Mouse (Mus musculus) megakaryocyte, embryonic 14.5 days (primary cell): ENCODE measurements around the gene Gm973. TPM values are rescaled to one million over a fixed set of nuclear protein-coding genes. Genes with fewer than 3 reads are reported as not detected.

ENCODE experiments used
- H3K27me3 ChIP-seq: replicated peaks from 2 replicates; pipeline ENCODE3; 2012; ENCODE audit warnings: inconsistent platforms
- H3K36me3 ChIP-seq: replicated peaks from 2 replicates; pipeline ENCODE3; 2012; ENCODE audit warnings: low read length, inconsistent platforms, mixed read lengths
- H3K4me1 ChIP-seq: 2 replicates; pipeline ENCODE4 v1.6.1; 2012; ENCODE audit warnings: inconsistent platforms
- H3K4me3 ChIP-seq: replicated peaks from 2 replicates; pipeline ENCODE3; 2012; ENCODE audit warnings: moderate library complexity, mild to moderate bottlenecking, inconsistent platforms
- H3K9me3 ChIP-seq: 2 replicates; pipeline ENCODE4 v1.6.1; 2012; ENCODE audit warnings: inconsistent platforms
- FLI1 ChIP-seq: IDR thresholded peaks from 2 replicates; pipeline ENCODE4 v1.6.1; 2012; ENCODE audit warnings: low read length, inconsistent platforms, mixed read lengths
- GATA1 ChIP-seq: IDR thresholded peaks from 3 replicates; pipeline ENCODE4 v1.6.1; 2012; ENCODE audit warnings: mixed read lengths, low read length, inconsistent platforms, borderline replicate concordance
- polyA plus RNA-seq: library from polyadenylated mRNA; stranded (reverse); fragments of >175 nt; gene quantifications from 2 replicates; pipeline ENCODE4 v1.2.3, GENCODE M21; 2012; ENCODE audit warnings: low replicate concordance; ENCODE audit not compliant: insufficient read depth

Gm973 gene
- polyA plus RNA-seq, 1 experiment, result not detected

DNA sequence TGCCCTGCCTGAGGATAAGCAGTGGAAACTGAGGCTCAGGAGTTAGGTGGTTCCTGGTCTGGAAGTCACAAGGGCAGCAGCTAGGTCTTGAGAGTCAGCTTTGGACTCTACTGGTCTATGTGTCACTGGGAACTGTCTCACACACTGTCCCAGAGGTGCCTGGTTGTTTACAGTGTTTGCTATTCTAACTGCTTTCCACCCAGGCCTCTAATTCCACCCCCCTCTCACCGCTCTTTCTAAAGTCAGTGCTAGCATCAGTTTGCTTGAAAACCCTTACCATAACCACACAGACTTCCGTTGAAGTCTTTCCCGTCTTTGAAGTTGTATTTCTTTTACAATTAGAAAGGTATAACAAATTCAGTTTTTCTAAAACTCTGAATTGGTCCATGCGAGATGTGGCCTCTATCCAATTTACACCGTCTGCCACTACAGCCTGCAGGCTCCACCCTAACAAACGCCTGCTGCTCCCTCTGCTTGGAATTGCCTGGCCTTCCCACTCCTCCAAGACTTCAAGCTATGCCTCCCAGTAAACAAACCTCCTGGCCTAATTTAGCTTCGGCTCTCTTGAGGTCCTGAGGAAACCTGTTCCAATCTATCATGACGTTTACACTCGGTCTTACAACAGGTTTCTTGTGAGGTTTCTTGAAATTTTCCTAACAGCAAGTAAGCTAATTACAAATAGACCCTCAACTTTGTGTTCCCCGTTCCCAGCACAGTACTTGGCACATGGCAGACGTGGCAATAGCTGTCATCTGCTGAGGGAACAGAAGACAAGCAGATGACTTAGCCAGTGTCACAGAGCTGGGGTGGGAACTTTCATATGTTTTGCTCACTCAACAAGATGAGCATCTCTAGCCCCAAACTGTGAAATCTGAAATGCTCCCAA is 86.7 kb downstream of the Gm973 start:
- Histone ChIP-seq H3K4me1 (no peaks in the 10 kb centered on the region), H3K27me3 (peaks cover 14% of the 10 kb centered on the region), H3K36me3 (no peaks in the 10 kb centered on the region), H3K4me3 (no peak overlapping the region), H3K9me3 (no peaks in the 10 kb centered on the region)
- TF ChIP-seq GATA1, result no peak
- TF ChIP-seq FLI1, result no peak

DNA sequence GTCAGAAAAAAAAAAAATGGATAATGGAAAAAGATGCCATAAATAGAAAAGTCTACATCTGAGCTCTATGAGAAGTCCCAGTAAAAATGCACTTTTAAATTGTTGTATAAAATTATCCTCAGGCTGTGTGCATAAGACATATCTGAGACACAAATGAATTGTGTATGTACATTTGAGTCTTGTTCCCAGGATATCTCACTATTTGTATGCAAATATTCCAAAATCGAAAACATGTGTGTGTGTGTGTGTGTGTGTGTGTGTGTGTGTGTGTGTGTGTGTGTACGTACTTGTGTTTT is 87.3 kb downstream of the Gm973 start:
- TF ChIP-seq GATA1 (no peak), FLI1 (no peak)
- H3K36me3 ChIP-seq, result no peaks in the 10 kb centered on the region

DNA sequence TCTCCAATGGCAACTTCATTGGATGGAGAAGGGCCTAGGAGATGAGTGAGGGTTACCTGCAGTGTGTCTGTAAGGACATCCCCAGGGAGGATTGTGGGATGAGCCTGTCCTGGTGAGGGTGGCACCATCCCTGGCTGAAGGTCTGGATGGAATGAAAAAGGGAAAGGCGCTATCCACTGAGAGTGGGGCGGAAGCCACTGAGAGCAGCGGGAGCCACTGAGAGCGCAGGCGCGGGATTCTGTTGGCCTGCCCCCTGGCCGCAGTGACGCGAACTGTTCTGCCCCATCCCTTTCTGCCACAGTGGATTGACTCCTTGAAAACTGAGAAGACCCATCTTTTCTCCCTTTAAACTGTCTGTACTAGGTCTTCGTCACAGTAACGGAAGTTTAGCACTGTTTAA is 87.8 kb downstream of the Gm973 start:
- Histone ChIP-seq H3K4me3 (no peak overlapping the region), H3K9me3 (no peaks in the 10 kb centered on the region), H3K36me3 (no peaks in the 10 kb centered on the region), H3K27me3 (peaks cover 13% of the 10 kb centered on the region), H3K4me1 (peaks cover 2% of the 10 kb centered on the region; the same call in 1 of the 2 replicates)
- no peak for TF ChIP-seq FLI1
- TF ChIP-seq GATA1, result no peak

More for the DNA sequence above, 87.3 kb downstream of the Gm973 start:
- Histone ChIP-seq H3K27me3 (peaks cover 13% of the 10 kb centered on the region), H3K9me3 (no peaks in the 10 kb centered on the region), H3K4me3 (no peak overlapping the region), H3K4me1 (no peaks in the 10 kb centered on the region; the same call in 1 of the 2 replicates)

DNA sequence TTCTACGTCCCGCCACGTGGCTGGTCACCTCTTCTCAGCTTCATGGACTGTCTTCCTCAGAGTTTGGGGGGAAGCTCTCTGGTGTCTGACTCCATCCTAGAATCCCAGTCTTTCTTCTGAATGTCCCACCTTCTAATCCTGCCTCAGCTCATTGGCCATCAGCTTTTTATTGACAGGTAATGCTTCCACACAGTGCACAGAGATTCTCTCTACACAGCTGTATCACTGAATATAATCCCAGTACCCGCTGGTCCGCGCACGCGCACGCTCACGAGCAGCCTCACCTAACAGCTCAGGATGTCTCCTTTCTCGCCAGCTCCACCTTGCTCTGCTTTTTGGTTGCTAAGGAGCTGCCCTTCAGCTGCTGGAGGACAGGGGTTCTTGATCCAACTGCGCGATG is 90.4 kb downstream of the Gm973 start:
- H3K9me3 ChIP-seq, result peaks cover 3% of the 10 kb centered on the region; the same call in 1 of the 2 replicates
- H3K36me3 ChIP-seq, result no peaks in the 10 kb centered on the region
- no peak for TF ChIP-seq FLI1
- TF ChIP-seq GATA1, result no peak
- no peak overlapping the region for H3K4me3 ChIP-seq
- peaks cover 10% of the 10 kb centered on the region for H3K27me3 ChIP-seq
- H3K4me1 ChIP-seq, result peaks cover 4% of the 10 kb centered on the region; the same call in 1 of the 2 replicates

GRCm38 (mm10) chr1:59607071-59607470 is 91.0 kb downstream of the Gm973 start:
- H3K27me3 ChIP-seq, result peaks cover 10% of the 10 kb centered on the region
- no peaks in the 10 kb centered on the region for H3K36me3 ChIP-seq
- H3K4me1 ChIP-seq, result peaks cover 4% of the 10 kb centered on the region; the same call in 1 of the 2 replicates
- TF ChIP-seq FLI1, result no peak
- TF ChIP-seq GATA1, result no peak
- peaks cover 3% of the 10 kb centered on the region; the same call in 1 of the 2 replicates for H3K9me3 ChIP-seq
- H3K4me3 ChIP-seq, result no peak overlapping the region

GRCm38 (mm10) chr1:59608125-59608762 is 92.2 kb downstream of the Gm973 start:
- H3K4me1 ChIP-seq, result peaks cover 4% of the 10 kb centered on the region; the same call in 1 of the 2 replicates
- peaks cover 5% of the 10 kb centered on the region for H3K27me3 ChIP-seq
- no peak for TF ChIP-seq GATA1
- no peak for TF ChIP-seq FLI1
- peak overlapping the region; percentile 62 for H3K4me3 ChIP-seq
- H3K9me3 ChIP-seq, result peaks cover 3% of the 10 kb centered on the region; the same call in 1 of the 2 replicates
- H3K36me3 ChIP-seq, result no peaks in the 10 kb centered on the region

DNA sequence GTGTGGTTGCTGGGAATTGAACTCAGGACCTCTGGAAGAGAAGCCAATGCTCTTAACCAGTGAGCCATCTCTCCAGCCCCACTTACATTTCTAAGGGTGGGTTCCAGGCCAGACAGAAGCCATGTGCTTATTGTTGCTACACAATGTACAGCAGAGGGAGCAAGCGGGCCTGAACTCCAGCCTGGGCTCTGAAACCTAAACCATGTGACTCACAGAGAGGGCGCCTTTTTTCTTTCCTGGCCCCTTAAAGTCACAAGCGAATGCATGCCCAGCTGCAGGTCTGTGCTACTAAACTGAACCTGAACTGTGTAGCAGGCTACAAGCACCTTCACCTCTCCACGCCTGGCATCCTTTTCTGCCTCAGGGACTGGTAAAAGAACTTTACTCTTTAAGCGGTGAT is 92.9 kb downstream of the Gm973 start:
- Histone ChIP-seq H3K36me3 (no peaks in the 10 kb centered on the region), H3K9me3 (peaks cover 3% of the 10 kb centered on the region; the same call in 1 of the 2 replicates), H3K4me1 (peaks cover 4% of the 10 kb centered on the region; the same call in 1 of the 2 replicates), H3K4me3 (no peak overlapping the region), H3K27me3 (peaks cover 3% of the 10 kb centered on the region)
- no peak for TF ChIP-seq FLI1
- TF ChIP-seq GATA1, result no peak

DNA sequence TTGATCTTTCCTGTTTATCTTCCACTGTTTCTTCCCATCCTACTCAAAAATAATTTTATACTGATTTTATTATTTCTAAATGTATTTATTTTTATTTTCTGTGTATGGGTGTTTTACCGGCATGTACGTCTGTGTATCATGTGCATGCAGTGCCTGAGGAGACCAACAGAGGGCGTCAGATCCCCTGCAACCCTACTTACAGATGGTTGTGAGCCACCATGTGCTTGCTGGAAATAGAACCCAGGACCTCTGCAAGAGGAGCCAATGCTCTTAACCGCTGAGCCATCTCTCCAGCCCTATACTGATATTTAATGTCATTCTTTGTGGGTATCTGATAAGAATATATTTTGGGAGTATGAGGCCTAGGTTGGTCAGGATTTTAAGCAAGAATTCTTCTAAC is 93.4 kb downstream of the Gm973 start:
- H3K36me3 ChIP-seq, result no peaks in the 10 kb centered on the region
- peaks cover 1% of the 10 kb centered on the region for H3K27me3 ChIP-seq
- H3K4me1 ChIP-seq, result peaks cover 4% of the 10 kb centered on the region; the same call in 1 of the 2 replicates
- no peak overlapping the region for H3K4me3 ChIP-seq
- TF ChIP-seq FLI1, result no peak
- no peak for TF ChIP-seq GATA1
- H3K9me3 ChIP-seq, result peaks cover 3% of the 10 kb centered on the region; the same call in 1 of the 2 replicates

GRCm38 (mm10) chr1:59609896-59610295 is 93.8 kb downstream of the Gm973 start:
- TF ChIP-seq GATA1 (no peak), FLI1 (no peak)
- H3K27me3 ChIP-seq, result no peaks in the 10 kb centered on the region
- H3K9me3 ChIP-seq, result peaks cover 3% of the 10 kb centered on the region; the same call in 1 of the 2 replicates
- peaks cover 4% of the 10 kb centered on the region; the same call in 1 of the 2 replicates for H3K4me1 ChIP-seq
- no peak overlapping the region for H3K4me3 ChIP-seq
- H3K36me3 ChIP-seq, result no peaks in the 10 kb centered on the region

- H3K4me1 ChIP-seq, result peaks cover 4% of the 10 kb centered on the region; the same call in 1 of the 2 replicates
Measured at GRCm38 (mm10) chr1:59610929-59611328, 94.9 kb downstream of the Gm973 start.

More at GRCm38 (mm10) chr1:59610929-59611328, 94.9 kb downstream of the Gm973 start:
- Histone ChIP-seq H3K4me3 (no peak overlapping the region), H3K36me3 (no peaks in the 10 kb centered on the region), H3K27me3 (no peaks in the 10 kb centered on the region), H3K9me3 (peaks cover 3% of the 10 kb centered on the region; the same call in 1 of the 2 replicates)
- TF ChIP-seq GATA1, result no peak
- no peak for TF ChIP-seq FLI1
